Mouse (Mus musculus): ENCODE results near the gene Htra3.

- no peak for TF ChIP-seq CTCF (conservative IDR thresholded peaks at IDR 0.05; ENCODE audit: insufficient read depth, insufficient read length, low read depth, low read length)
- no peak for TF ChIP-seq POLR2A (IDR thresholded peaks at IDR 0.05; ENCODE audit: low read depth, low read length)
These were observed at the start of gene Htra3 for GRCm38 (mm10) chr5:35679256-35680155.
